Mouse (Mus musculus) C2C12 (cell line): ENCODE data around the gene Polr3g. TPM values are rescaled to one million over a fixed set of nuclear protein-coding genes. Genes with fewer than 3 reads are reported as not detected.

Experiments
- H3K27me3 ChIP-seq: one replicate; pipeline ENCODE4 v1.6.1; 2011; ENCODE audit not compliant: control insufficient read depth, insufficient read depth, insufficient read length
- H3K36me3 ChIP-seq: one replicate; pipeline ENCODE4 v1.6.1; 2011; ENCODE audit not compliant: control insufficient read depth, insufficient read depth
- H3K4me3 ChIP-seq: one replicate; pipeline ENCODE4 v1.5.1; 2011; ENCODE audit warnings: mild to moderate bottlenecking, control low read depth; ENCODE audit not compliant: poor library complexity, insufficient read depth, severe bottlenecking
- H3K79me2 ChIP-seq: one replicate; pipeline ENCODE4 v1.6.1; 2011; ENCODE audit not compliant: control insufficient read depth, insufficient read depth
- H3K79me3 ChIP-seq: one replicate; pipeline ENCODE4 v1.6.1; 2011; ENCODE audit warnings: low read depth, control low read depth
- H3ac ChIP-seq: one replicate; pipeline ENCODE3; 2011; ENCODE audit warnings: low read depth; ENCODE audit not compliant: control insufficient read depth, insufficient read length
- CEBPB ChIP-seq: IDR thresholded peaks from one replicate; pipeline ENCODE4 v1.6.1; 2011; ENCODE audit warnings: low read depth, mild to moderate bottlenecking, control low read depth, moderate library complexity
- CTCF ChIP-seq: IDR thresholded peaks from one replicate; pipeline ENCODE4 v1.5.1; 2011; ENCODE audit not compliant: control insufficient read depth, insufficient read depth, insufficient read length
- FOSL1 ChIP-seq: IDR thresholded peaks from one replicate; pipeline ENCODE4 v1.8.0; 2011; ENCODE audit warnings: mild to moderate bottlenecking, low read length; ENCODE audit not compliant: poor library complexity, insufficient read depth, severe bottlenecking
- MAX ChIP-seq: IDR thresholded peaks from one replicate; pipeline ENCODE4 v1.6.1; 2011; ENCODE audit warnings: mild to moderate bottlenecking, control low read depth
- MYOD1 ChIP-seq: IDR thresholded peaks from one replicate; pipeline ENCODE4 v1.6.1; 2011; ENCODE audit warnings: low read depth; ENCODE audit not compliant: control insufficient read depth, insufficient read length
- MYOG ChIP-seq: IDR thresholded peaks from one replicate; pipeline ENCODE4 v1.6.1; 2011; ENCODE audit not compliant: control insufficient read depth, insufficient read length; ENCODE audit errors: extremely low read depth
- USF1 ChIP-seq: IDR thresholded peaks from one replicate; pipeline ENCODE4 v1.6.1; 2011; ENCODE audit warnings: low read depth, mild to moderate bottlenecking, control low read depth, moderate library complexity
- long read RNA-seq, 2 experiments: library from polyadenylated mRNA; unstranded; transcript quantifications; one replicate each; pipeline ENCODE4 v2.0.0; 2019 to 2020
- polyA plus RNA-seq: library from polyadenylated mRNA; unstranded; fragments of >200 nt; fragmentation: generic; extraction: Trizol; gene quantifications from one replicate; pipeline ENCODE4 v1.2.1, GENCODE M21; 2012; ENCODE audit warnings: missing spikeins

Gene Polr3g
- 17.3 TPM for polyA plus RNA-seq
- long read RNA-seq, experiment 1, transcript Polr3g-201 (8 exons, 3,054 nt) = major isoform, 5 of 9 reads
- long read RNA-seq, experiment 1, partial matches to known transcripts = 2 of 9 reads
- long read RNA-seq, experiment 1, other reads (novel, unspliced or antisense) = 1 of 9 reads
- long read RNA-seq, experiment 2, transcript Polr3g-201 (8 exons, 3,054 nt) = major isoform, 99 of 115 reads
- long read RNA-seq, experiment 2, partial matches to known transcripts = 2 of 115 reads
- long read RNA-seq, experiment 2, other reads (novel, unspliced or antisense) = 13 of 115 reads

DNA sequence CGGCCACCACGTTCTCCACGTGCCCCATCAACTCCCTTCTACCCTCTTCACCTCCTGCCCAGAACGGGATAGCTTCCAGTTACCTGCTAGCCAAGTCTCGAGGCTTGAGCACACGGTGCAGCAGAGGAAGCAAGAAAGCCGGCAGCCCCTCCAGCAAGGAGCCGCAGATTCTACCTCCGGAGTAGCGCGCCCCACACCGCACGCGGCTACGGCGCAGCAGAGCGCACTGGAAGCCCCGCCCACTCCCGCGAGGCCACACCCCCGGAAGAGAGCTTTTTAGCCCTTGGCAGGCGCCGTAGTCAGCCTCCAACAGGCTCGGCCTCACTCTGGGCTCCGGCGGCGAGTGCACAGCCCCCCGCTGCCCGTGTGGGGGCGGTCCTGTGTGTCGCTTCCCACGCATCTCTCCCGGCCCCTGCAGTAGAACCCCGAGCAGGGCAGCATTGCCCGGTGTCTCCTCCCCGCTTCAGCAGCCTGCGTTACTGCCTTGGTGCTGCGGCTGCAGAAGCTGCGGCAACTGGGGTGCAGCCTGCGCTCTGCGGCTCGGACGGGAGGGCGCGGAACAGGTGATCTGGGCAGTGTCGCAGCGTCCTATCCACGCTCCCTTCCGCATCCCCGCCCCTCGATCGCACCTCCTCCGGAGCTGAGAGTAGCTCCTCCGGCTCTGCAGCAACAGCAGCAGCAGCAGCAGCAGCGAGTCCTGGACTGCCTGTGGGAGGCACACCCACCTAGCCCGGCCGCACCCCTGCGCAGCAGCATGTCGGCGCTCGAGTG lies at the start of gene Polr3g, which contains the start of gene Mblac2:
TSS of gene Polr3g (minus strand) at position 239 of the 771 bp plus-strand sequence.
TSS of gene Mblac2 (plus strand) at position 567 of the 771 bp plus-strand sequence.
- no peaks in the 10 kb centered on the region for H3K27me3 ChIP-seq
- TF ChIP-seq MAX (peak; percentile 43), FOSL1 (no peak)

DNA sequence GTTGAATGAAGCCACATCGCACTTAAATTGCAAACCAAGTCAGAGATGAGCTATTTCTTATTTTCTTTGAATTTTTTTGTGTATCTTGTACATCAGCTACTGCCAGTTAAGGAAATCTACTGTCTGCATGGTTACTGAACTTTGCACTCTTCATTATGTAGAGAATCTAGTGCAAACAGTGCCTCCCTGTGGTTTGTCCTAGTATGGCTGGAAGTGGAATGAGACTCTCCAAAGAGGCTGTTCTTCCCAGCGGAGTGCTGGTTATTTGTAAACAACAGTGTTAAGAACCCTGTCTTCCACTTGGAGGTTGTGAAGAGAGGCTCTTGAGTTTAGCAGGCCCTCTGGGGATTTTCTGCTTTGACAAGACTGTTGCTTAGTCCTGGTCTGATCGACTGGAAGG lies 49.6 kb upstream of the Polr3g start:
- H3K4me3 ChIP-seq = no peak overlapping the region
- no peaks in the 10 kb centered on the region for H3K36me3 ChIP-seq
- no peak overlapping the region for H3ac ChIP-seq
- no peaks in the 10 kb centered on the region for H3K79me3 ChIP-seq
- H3K27me3 ChIP-seq = no peaks in the 10 kb centered on the region
- TF ChIP-seq MYOG = no peak
- TF ChIP-seq MAX = no peak
- TF ChIP-seq CTCF = no peak
- TF ChIP-seq MYOD1 = no peak
- no peak for TF ChIP-seq USF1
- TF ChIP-seq FOSL1 = no peak
- TF ChIP-seq CEBPB = no peak
- H3K79me2 ChIP-seq = no peaks in the 10 kb centered on the region

More for the DNA sequence above, at the start of gene Polr3g, which contains the start of gene Mblac2:
- H3ac ChIP-seq = peak within 1 kb of the TSS; percentile 87
- peak within 1 kb of the TSS; percentile 59 for H3K4me3 ChIP-seq
- H3K36me3 ChIP-seq = no peaks in the 10 kb centered on the region
- H3K79me3 ChIP-seq = peaks cover 34% of the 10 kb centered on the region
- H3K79me2 ChIP-seq = peaks cover 56% of the 10 kb centered on the region

DNA sequence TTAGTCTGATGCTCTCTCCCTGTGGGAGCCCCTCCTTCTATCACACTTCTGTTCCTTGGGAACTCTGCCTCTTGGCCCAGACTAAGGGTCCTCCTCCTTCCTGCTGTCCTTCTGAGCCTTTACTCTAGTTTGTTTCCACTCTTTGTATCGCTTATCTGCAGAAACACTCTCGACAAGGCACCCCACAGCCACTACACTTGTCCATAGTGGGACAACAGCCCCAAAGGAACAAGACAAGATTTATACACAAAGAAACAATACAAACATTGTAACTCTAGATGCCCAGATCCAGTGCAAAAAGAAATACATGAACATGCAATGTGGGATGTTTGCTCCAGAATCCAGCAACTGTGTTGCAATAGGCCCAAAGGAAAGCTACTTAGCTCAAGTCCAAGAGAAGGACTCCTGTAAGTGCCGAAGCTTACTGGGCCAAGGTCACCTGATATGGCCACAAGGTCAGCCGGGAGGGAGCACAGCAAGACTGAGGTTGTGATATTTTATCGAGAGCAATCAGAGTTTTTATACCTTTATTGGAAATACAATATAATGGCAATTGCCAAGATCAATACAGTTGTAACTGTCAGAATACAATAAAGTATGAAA lies 46.3 kb upstream of the Polr3g start:
- TF ChIP-seq MYOD1 (no peak), MAX (no peak), CTCF (no peak), FOSL1 (no peak), USF1 (no peak), MYOG (no peak), CEBPB (no peak)
- no peaks in the 10 kb centered on the region for H3K79me3 ChIP-seq

DNA sequence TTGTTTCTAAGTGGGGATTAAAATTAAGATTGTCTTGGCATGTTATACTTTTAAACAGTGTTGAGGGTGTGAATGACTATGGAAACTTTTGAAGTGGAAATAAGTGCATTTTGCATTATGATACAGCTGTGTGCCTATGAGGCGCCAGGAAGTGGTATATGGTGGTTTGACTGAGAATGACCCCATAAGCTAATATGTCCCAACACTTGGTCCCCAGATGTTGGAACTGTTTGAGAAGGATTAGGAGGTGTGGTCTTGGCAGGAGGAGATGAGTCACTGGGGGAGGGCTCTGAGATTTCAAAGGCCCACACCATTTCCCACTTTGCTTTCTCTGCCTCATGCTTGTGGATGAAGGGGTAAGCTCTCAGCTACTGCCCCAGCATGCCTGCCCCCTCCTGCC lies 44.5 kb upstream of the Polr3g start:
- H3ac ChIP-seq = no peak overlapping the region
- TF ChIP-seq MYOG (no peak), USF1 (no peak), MYOD1 (no peak), MAX (no peak), FOSL1 (no peak)

More for the DNA sequence above, 46.3 kb upstream of the Polr3g start:
- Histone ChIP-seq H3K4me3 (no peak overlapping the region), H3K79me2 (no peaks in the 10 kb centered on the region), H3ac (no peak overlapping the region), H3K27me3 (no peaks in the 10 kb centered on the region), H3K36me3 (no peaks in the 10 kb centered on the region)

DNA sequence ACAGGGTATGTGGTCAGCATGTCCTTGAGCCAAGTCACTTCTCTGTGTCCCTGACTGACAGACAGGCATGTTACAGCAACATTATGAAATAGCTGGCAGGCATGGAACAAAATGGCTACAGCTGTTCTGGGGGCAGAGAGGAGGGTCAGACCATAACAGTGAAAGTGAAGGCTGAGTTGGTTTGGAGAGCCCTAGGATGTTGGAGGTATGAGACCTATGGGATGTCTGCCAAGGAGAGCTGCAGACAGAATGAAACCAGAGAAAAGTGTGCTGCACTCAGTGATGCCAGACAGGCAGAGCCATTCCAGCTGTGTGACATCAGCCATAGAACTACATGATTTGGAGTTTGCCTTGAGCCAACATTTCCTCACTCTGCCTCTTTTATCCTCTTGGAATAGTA lies 44.1 kb upstream of the Polr3g start:
- no peaks in the 10 kb centered on the region for H3K27me3 ChIP-seq
- H3K79me2 ChIP-seq = no peaks in the 10 kb centered on the region
- H3K36me3 ChIP-seq = no peaks in the 10 kb centered on the region
- no peak overlapping the region for H3K4me3 ChIP-seq
- no peaks in the 10 kb centered on the region for H3K79me3 ChIP-seq
- TF ChIP-seq MYOG (no peak), CEBPB (no peak), CTCF (no peak), USF1 (no peak), FOSL1 (no peak), MAX (no peak), MYOD1 (no peak)
- H3ac ChIP-seq = no peak overlapping the region

More for the DNA sequence above, 44.5 kb upstream of the Polr3g start:
- no peaks in the 10 kb centered on the region for H3K27me3 ChIP-seq
- H3K79me3 ChIP-seq = no peaks in the 10 kb centered on the region
- no peaks in the 10 kb centered on the region for H3K79me2 ChIP-seq
- H3K4me3 ChIP-seq = no peak overlapping the region
- H3K36me3 ChIP-seq = no peaks in the 10 kb centered on the region

DNA sequence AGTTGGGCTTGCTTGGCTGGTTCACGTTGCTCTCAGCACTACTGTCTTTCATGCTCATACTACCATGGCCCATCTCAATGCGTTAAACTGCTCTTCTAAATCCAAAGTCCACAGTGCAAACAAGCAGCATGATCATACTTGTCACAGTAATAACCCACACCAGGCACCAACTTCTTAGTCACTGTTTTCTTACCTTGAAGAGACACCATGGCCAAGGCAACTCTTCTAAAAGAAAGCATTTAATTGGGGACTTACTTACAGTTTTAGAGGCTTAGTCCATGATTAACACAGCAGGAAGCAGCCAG lies 33.2 kb upstream of the Polr3g start:
- H3K4me3 ChIP-seq = no peak overlapping the region
- H3K36me3 ChIP-seq = no peaks in the 10 kb centered on the region
- H3K79me3 ChIP-seq = no peaks in the 10 kb centered on the region
- H3ac ChIP-seq = no peak overlapping the region
- H3K79me2 ChIP-seq = no peaks in the 10 kb centered on the region
- no peak for TF ChIP-seq CTCF
- no peak for TF ChIP-seq MYOG
- TF ChIP-seq USF1 = no peak
- no peak for TF ChIP-seq FOSL1
- H3K27me3 ChIP-seq = no peaks in the 10 kb centered on the region
